Comparison of ENCODE assay signal across 13 mouse cellular contexts in the genomic region with DNA sequence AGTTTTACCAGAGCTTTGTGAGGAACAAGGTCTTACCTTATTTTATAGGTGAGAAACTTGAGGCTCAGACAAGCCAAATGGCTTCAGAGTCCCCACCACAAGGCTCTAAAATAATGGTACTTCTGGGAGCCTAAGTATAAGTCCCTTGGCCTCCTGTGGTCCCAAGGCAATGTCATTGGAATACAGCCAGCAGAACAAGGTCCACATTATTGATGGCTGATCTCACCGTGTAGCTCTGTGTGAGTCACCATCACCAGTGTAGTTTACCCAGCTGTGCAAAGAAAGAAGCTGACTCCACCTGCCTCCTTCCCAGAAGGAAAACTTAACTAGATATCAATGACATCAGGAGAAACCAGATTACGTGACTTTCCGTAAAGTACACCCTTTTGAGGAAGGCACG.
DNase-seq lines count a peak whose midpoint lies in the region; ATAC-seq and TF ChIP-seq lines count a peak whose summit lies in the region.
"Had no signal": no experiment of that assay in that cellular context is flagged by ENCODE, and none has a peak within 500 bp of the region (broad histone marks: within the 10 kb centered on the region; RNA-seq: fewer than 3 reads in every experiment).

No protein-coding gene starts in this region.

- no peak for TF ChIP-seq CTCF in small intestine, adult 2 months (IDR thresholded peaks at IDR 0.05; ENCODE audit: extremely low read depth, insufficient read length, insufficient replicate concordance, low read depth, low read length)

- H3K27ac ChIP-seq in lung, embryonic 15.5 days: peak overlapping the region; percentile 62
- H3K27ac ChIP-seq in embryonic facial prominence, embryonic 15.5 days (replicated peaks): peak overlapping the region; percentile 80
- peak overlapping the region; percentile 99 for H3K27ac ChIP-seq in small intestine, adult 2 months (ENCODE audit: insufficient read depth, low read depth, low read length)
- H3K27ac ChIP-seq: hindbrain, embryonic 10.5 days had no signal

- no peak overlapping the region for H3K4me3 ChIP-seq in lung, embryonic 15.5 days
- H3K4me3 ChIP-seq in embryonic facial prominence, embryonic 15.5 days (replicated peaks): no peak overlapping the region
- no peak overlapping the region for H3K4me3 ChIP-seq in small intestine, adult 2 months (ENCODE audit: low read depth, low read length)
- H3K4me3 ChIP-seq: hindbrain, embryonic 10.5 days had no signal

- DNase-seq in adrenal gland, adult (ENCODE audit: inconsistent age in 2 of 2, low spot score in 1 of 2): peak; percentile 74 to 92
- DNase-seq in adrenal gland, postnatal 4 days (ENCODE audit: low spot score in 2 of 2): no peak
- no peak for DNase-seq in lung, postnatal 10 days
- DNase-seq in cerebellum, postnatal 14 days: no peak
- no peak for DNase-seq in right cerebral cortex, postnatal 10 days (ENCODE audit: low spot score in 2 of 2)
- DNase-seq: cerebellum, adult 2 months; heart, adult 18-20 months; kidney, postnatal 36 days; retina, postnatal 1 day had no signal

- ATAC-seq in lung, embryonic 15.5 days (ENCODE audit: borderline replicate concordance, extremely low read depth, low FRiP score, low TSS enrichment): peak; percentile 73; the same call in 1 of the 2 replicates
- ATAC-seq in embryonic facial prominence, embryonic 15.5 days (ENCODE audit: insufficient number of reproducible peaks, low FRiP score, low TSS enrichment, low read depth): no peak

- H3K36me3 ChIP-seq in lung, embryonic 15.5 days: no peaks in the 10 kb centered on the region
- no peaks in the 10 kb centered on the region for H3K36me3 ChIP-seq in embryonic facial prominence, embryonic 15.5 days
- no peaks in the 10 kb centered on the region for H3K36me3 ChIP-seq in small intestine, adult 2 months (ENCODE audit: control insufficient read depth, insufficient read depth, low read length)
- H3K36me3 ChIP-seq: hindbrain, embryonic 10.5 days had no signal

- H3K9ac ChIP-seq in lung, embryonic 15.5 days: no peak overlapping the region
- no peak overlapping the region for H3K9ac ChIP-seq in embryonic facial prominence, embryonic 15.5 days

- H3K9me3 ChIP-seq in lung, embryonic 15.5 days: no peaks in the 10 kb centered on the region
- no peaks in the 10 kb centered on the region for H3K9me3 ChIP-seq in embryonic facial prominence, embryonic 15.5 days (replicated peaks)
- H3K9me3 ChIP-seq: hindbrain, embryonic 10.5 days had no signal

- no peaks in the 10 kb centered on the region for H3K27me3 ChIP-seq in lung, embryonic 15.5 days
- no peaks in the 10 kb centered on the region for H3K27me3 ChIP-seq in embryonic facial prominence, embryonic 15.5 days
- H3K27me3 ChIP-seq in small intestine, adult 2 months (ENCODE audit: control insufficient read depth, insufficient read depth, low read length): no peaks in the 10 kb centered on the region

- peaks cover 8% of the 10 kb centered on the region for H3K4me1 ChIP-seq in lung, embryonic 15.5 days
- H3K4me1 ChIP-seq in embryonic facial prominence, embryonic 15.5 days: 0 out of 2 replicates have a peak, but pooled peaks cover 3% of the 10 kb centered on the region
- H3K4me1 ChIP-seq in small intestine, adult 2 months (ENCODE audit: control insufficient read depth, insufficient read depth, insufficient read length, low read length): peaks cover 17% of the 10 kb centered on the region; the same call in 1 of the 2 replicates
- H3K4me1 ChIP-seq: hindbrain, embryonic 10.5 days had no signal

- H3K4me2 ChIP-seq in lung, embryonic 15.5 days: no peak overlapping the region
- no peak overlapping the region for H3K4me2 ChIP-seq in embryonic facial prominence, embryonic 15.5 days (replicated peaks)

- 45% methylated on average over 4 of the region's 4 CpGs for WGBS in lung, embryonic 15.5 days
- 54% methylated on average over 4 of the region's 4 CpGs for WGBS in embryonic facial prominence, embryonic 15.5 days
- WGBS in small intestine, adult 2 months: 20% methylated on average over 4 of the region's 4 CpGs

- no peak for TF ChIP-seq POLR2A in small intestine, adult 2 months (IDR thresholded peaks at IDR 0.05; ENCODE audit: low read depth, low read length)

Comparison
In these comparisons a context has a peak if more than half of its experiments do, and no peak if none do; other contexts are left out.
1. DNase-seq: peak in adrenal gland, adult (2 of 2); none in adrenal gland, postnatal 4 days (0 of 2), lung, postnatal 10 days (single experiment), cerebellum, postnatal 14 days (0 of 2) and right cerebral cortex, postnatal 10 days (0 of 2).
2. Peak in every context shown above with its lines, with median percentiles within 50 percentile points of each other: H3K27ac ChIP-seq.